Comparison of ENCODE assay signal across 16 mouse cellular contexts in the genomic region with DNA sequence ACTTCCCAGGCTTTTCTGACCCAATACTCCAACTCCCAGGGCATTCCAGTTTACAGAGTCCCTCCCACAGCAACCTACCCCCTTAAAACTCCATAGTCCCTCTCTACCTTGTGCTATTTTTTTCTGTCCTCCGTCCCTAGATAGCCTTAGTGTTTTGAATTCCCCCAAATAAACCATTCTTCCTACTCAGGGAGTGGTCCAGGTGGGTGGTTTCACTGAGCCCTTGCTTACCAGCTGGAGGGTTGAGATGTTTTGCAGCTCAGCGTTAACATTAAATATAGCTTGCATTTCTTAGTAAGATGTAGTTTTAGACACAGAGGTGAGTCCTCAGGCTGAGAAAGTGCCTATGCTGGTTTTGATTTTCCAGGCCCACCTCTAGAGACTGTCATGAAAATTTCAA.
DNase-seq lines count a peak whose midpoint lies in the region; TF ChIP-seq lines count a peak whose summit lies in the region.
"Had no signal": no experiment of that assay in that cellular context is flagged by ENCODE, and none has a peak within 500 bp of the region (broad histone marks: within the 10 kb centered on the region; RNA-seq: fewer than 3 reads in every experiment).

No protein-coding gene starts in this region.

- DNase-seq in left cerebral cortex, adult 2 months (ENCODE audit: extremely low spot score in 1 of 2, low spot score in 2 of 2) = no peak
- no peak for DNase-seq in left cerebral cortex, postnatal 4 days
- DNase-seq in brain, adult 2 months (ENCODE audit: low read depth, low spot score) = peak; percentile 61
- peak; percentile 33 for DNase-seq in telencephalon, adult 2 months (ENCODE audit: low read depth, low spot score)
- no peak for DNase-seq in forebrain, embryonic 10.5 days (ENCODE audit: extremely low spot score, low spot score)
- DNase-seq: adrenal gland, adult 2 months; adrenal gland, postnatal 10 days; adrenal gland, postnatal 25 days; cerebellum, adult 11-12 months; cerebellum, adult 2 months; cerebellum, adult 9-10 months; cerebellum, postnatal 10 days; cerebellum, postnatal 25 days had no signal

- no peaks in the 10 kb centered on the region for H3K36me3 ChIP-seq in forebrain, embryonic 10.5 days (replicated peaks)
- H3K36me3 ChIP-seq: embryonic facial prominence, embryonic 10.5 days; embryonic facial prominence, embryonic 12.5 days; forebrain, embryonic 12.5 days had no signal

- no peaks in the 10 kb centered on the region for H3K9me3 ChIP-seq in forebrain, embryonic 10.5 days
- H3K9me3 ChIP-seq: embryonic facial prominence, embryonic 10.5 days; embryonic facial prominence, embryonic 12.5 days; forebrain, embryonic 12.5 days had no signal

- H3K27me3 ChIP-seq in forebrain, embryonic 10.5 days (ENCODE audit: poor library complexity, severe bottlenecking) = no peaks in the 10 kb centered on the region
- H3K27me3 ChIP-seq: embryonic facial prominence, embryonic 12.5 days; forebrain, embryonic 12.5 days had no signal

- no peak for TF ChIP-seq CTCF in left cerebral cortex, adult 2 months (IDR thresholded peaks at IDR 0.05)

- WGBS in forebrain, embryonic 10.5 days = 85% methylated on average over 2 of the region's 2 CpGs

- intact Hi-C loops in left cerebral cortex, adult 2 months (cut with DNase I) = loop anchor here (5.0 kb wide), 1 partner anchor 39 kb away; no protein-coding TSS in a partner anchor
- intact Hi-C loops in left cerebral cortex, postnatal 4 days (cut with DNase I) = no loop called here

- no peak overlapping the region for H3K4me3 ChIP-seq in left cerebral cortex, adult 2 months
- H3K4me3 ChIP-seq in forebrain, embryonic 10.5 days = no peak overlapping the region
- H3K4me3 ChIP-seq: embryonic facial prominence, embryonic 10.5 days; embryonic facial prominence, embryonic 12.5 days; forebrain, embryonic 12.5 days had no signal

- peak overlapping the region; percentile 19 for H3K27ac ChIP-seq in left cerebral cortex, adult 2 months
- H3K27ac ChIP-seq in forebrain, embryonic 10.5 days = no peak overlapping the region
- H3K27ac ChIP-seq: embryonic facial prominence, embryonic 10.5 days; embryonic facial prominence, embryonic 12.5 days; forebrain, embryonic 12.5 days had no signal

- peaks cover 9% of the 10 kb centered on the region; the same call in 1 of the 2 replicates for H3K4me1 ChIP-seq in forebrain, embryonic 10.5 days
- H3K4me1 ChIP-seq: embryonic facial prominence, embryonic 10.5 days; embryonic facial prominence, embryonic 12.5 days; forebrain, embryonic 12.5 days had no signal

Comparison
In these comparisons a context has a peak if more than half of its experiments do, and no peak if none do; other contexts are left out.
1. DNase-seq: peak in brain, adult 2 months (single experiment) and telencephalon, adult 2 months (single experiment); none in left cerebral cortex, adult 2 months (0 of 2), left cerebral cortex, postnatal 4 days (single experiment) and forebrain, embryonic 10.5 days (single experiment).